Comparison of ENCODE assay signal across 26 mouse cellular contexts in the genomic region with DNA sequence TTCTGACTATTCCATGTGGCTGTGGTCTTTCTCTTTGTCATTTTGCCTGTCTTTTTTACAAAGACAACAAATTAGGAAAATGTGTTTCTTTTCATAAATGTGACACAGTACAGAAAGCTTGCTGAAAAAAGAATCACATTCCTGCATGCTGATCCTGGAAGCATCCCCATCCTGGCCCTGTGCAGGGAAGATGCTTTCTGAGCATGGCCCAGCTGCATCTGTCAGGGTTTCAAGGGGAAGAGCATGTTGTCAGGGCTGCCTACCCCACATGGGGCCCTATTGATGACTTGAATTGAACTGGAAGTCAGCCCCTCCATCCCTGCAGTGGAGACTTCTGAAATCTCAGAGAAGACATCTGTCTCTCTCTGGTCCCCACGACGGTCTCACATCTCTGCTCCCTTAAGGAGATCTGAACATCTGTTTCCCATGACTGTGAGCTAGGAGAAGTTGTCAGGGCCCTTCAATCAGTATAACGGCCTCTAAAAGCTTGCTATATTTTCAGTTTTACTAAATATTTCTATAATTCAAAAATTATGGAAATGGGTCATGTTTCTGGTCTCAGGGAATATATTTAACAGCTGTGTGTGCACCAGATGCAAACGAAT.
"Had no signal": no experiment of that assay in that cellular context is flagged by ENCODE, and none has a peak within 500 bp of the region (broad histone marks: within the 10 kb centered on the region; RNA-seq: fewer than 3 reads in every experiment).

No protein-coding gene starts in this region.

- H3K4me3 ChIP-seq: heart, adult 2 months; heart, embryonic 10.5 days; heart, embryonic 12.5 days; hindbrain, embryonic 13.5 days; hindbrain, embryonic 15.5 days; kidney, embryonic 15.5 days; left cerebral cortex, adult 2 months; limb, embryonic 10.5 days; limb, embryonic 12.5 days; liver, embryonic 13.5 days; liver, embryonic 15.5 days had no signal

- H3K36me3 ChIP-seq: heart, embryonic 10.5 days; heart, embryonic 12.5 days; hindbrain, embryonic 13.5 days; hindbrain, embryonic 15.5 days; kidney, embryonic 15.5 days; limb, embryonic 10.5 days; limb, embryonic 12.5 days; liver, embryonic 13.5 days; liver, embryonic 15.5 days had no signal

- ATAC-seq: hindbrain, postnatal 0 days; intestine, embryonic 16.5 days had no signal

- H3K27me3 ChIP-seq: heart, embryonic 12.5 days; hindbrain, embryonic 13.5 days; hindbrain, embryonic 15.5 days; kidney, embryonic 15.5 days; limb, embryonic 12.5 days; liver, embryonic 13.5 days; liver, embryonic 15.5 days had no signal

- DNase-seq: gastrocnemius, postnatal 14 days; gastrocnemius, postnatal 36 days; heart, adult 2 months; heart, postnatal 14 days; heart, postnatal 36 days; kidney, adult 11 months; kidney, adult 2 months; kidney, adult 9 months; kidney, postnatal 14 days; kidney, postnatal 36 days; layer of hippocampus, adult 9-11 months; liver; liver, embryonic 13.5 days had no signal

- H3K9ac ChIP-seq: heart, embryonic 12.5 days; hindbrain, embryonic 13.5 days; hindbrain, embryonic 15.5 days; kidney, embryonic 15.5 days; limb, embryonic 12.5 days; liver, embryonic 13.5 days; liver, embryonic 15.5 days had no signal

- H3K4me1 ChIP-seq: heart, embryonic 10.5 days; heart, embryonic 12.5 days; hindbrain, embryonic 13.5 days; hindbrain, embryonic 15.5 days; kidney, embryonic 15.5 days; limb, embryonic 10.5 days; liver, embryonic 13.5 days; liver, embryonic 15.5 days had no signal

- H3K27ac ChIP-seq: heart, adult 2 months; heart, embryonic 10.5 days; hindbrain, embryonic 13.5 days; hindbrain, embryonic 15.5 days; hindbrain, postnatal 0 days; kidney, embryonic 15.5 days; kidney, postnatal 0 days; left cerebral cortex, adult 2 months; limb, embryonic 10.5 days; limb, embryonic 12.5 days; liver, embryonic 13.5 days; liver, embryonic 15.5 days had no signal

- H3K4me2 ChIP-seq: heart, embryonic 12.5 days; hindbrain, embryonic 13.5 days; hindbrain, embryonic 15.5 days; kidney, embryonic 15.5 days; limb, embryonic 12.5 days; liver, embryonic 11.5 days; liver, embryonic 13.5 days; liver, embryonic 15.5 days had no signal

- H3K9me3 ChIP-seq: heart, embryonic 10.5 days; heart, embryonic 12.5 days; hindbrain, embryonic 13.5 days; hindbrain, embryonic 15.5 days; kidney, embryonic 15.5 days; limb, embryonic 10.5 days; limb, embryonic 12.5 days; liver, embryonic 13.5 days; liver, embryonic 15.5 days had no signal
